Mouse (Mus musculus): ENCODE results near the gene Ell.

- TF ChIP-seq MAX (IDR thresholded peaks at IDR 0.05; ENCODE audit: low read depth) (no peak), POLR2AphosphoS2 (IDR thresholded peaks at IDR 0.05; ENCODE audit: insufficient read length, low read depth) (no peak), TCF12 (IDR thresholded peaks at IDR 0.05; ENCODE audit: insufficient read depth, poor library complexity, severe bottlenecking) (no peak), TCF3 (IDR thresholded peaks at IDR 0.05; ENCODE audit: insufficient read length, low read depth) (no peak)
Observed at GRCm38 (mm10) chr8:70551558-70552161, 12.4 kb downstream of the Ell start.
